Mouse (Mus musculus) erythroblast, embryonic 14.5 days (primary cell): ENCODE measurements around the gene Fbxl21. TPM values are rescaled to one million over a fixed set of nuclear protein-coding genes. Genes with fewer than 3 reads are reported as not detected.

Experiments used
- H3K27me3 ChIP-seq: 2 replicates; pipeline ENCODE4 v1.6.1; 2012; ENCODE audit warnings: inconsistent platforms; ENCODE audit not compliant: control insufficient read depth
- H3K36me3 ChIP-seq: 2 replicates; pipeline ENCODE4 v1.6.1; 2012; ENCODE audit warnings: mild to moderate bottlenecking, inconsistent platforms; ENCODE audit not compliant: control insufficient read depth
- H3K4me1 ChIP-seq: 2 replicates; pipeline ENCODE4 v1.6.1; 2012; ENCODE audit warnings: inconsistent platforms; ENCODE audit not compliant: control insufficient read depth
- H3K4me3 ChIP-seq: replicated peaks from 2 replicates; pipeline ENCODE3; 2012; ENCODE audit warnings: moderate library complexity, mild to moderate bottlenecking, inconsistent platforms
- H3K9me3 ChIP-seq: 2 replicates; pipeline ENCODE4 v1.6.1; 2012; ENCODE audit warnings: low read length, inconsistent platforms, mixed read lengths; ENCODE audit not compliant: control insufficient read depth
- GATA1 ChIP-seq: IDR thresholded peaks from 2 replicates; pipeline ENCODE4 v1.6.1; 2012; ENCODE audit warnings: low read length, inconsistent platforms, mixed read lengths
- TAL1 ChIP-seq: IDR thresholded peaks from 3 replicates; pipeline ENCODE4 v1.6.1; 2012; ENCODE audit warnings: low read length, inconsistent platforms, mixed read lengths
- polyA plus RNA-seq: library from polyadenylated mRNA; stranded (reverse); fragments of >175 nt; gene quantifications from 2 replicates; pipeline ENCODE4 v1.2.3, GENCODE M21; 2012

The Fbxl21 gene
- polyA plus RNA-seq, 1 experiment = not detected

DNA sequence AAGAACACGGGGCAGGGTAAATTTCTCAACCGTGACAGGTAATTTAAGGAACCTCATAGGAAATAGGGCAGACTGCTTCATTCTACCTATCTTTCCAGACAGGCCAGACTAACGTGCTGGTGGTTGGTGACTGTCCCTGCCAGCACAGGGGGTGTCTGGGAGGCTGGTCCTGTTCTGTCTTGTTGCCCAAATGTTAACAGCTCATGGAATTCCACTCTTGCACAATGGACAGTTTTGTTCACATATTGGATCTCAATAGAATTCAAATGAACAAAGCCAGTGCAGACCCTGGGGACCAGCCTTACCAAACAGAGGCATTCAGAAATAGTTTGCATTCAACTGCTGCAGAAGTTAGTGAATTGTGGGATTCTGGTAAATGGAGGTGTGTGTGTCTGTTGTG lies 22.7 kb downstream of the Fbxl21 start:
- no peaks in the 10 kb centered on the region for H3K27me3 ChIP-seq
- no peaks in the 10 kb centered on the region for H3K4me1 ChIP-seq
- TF ChIP-seq GATA1 = no peak
- TF ChIP-seq TAL1 = no peak
- no peak overlapping the region for H3K4me3 ChIP-seq
- no peaks in the 10 kb centered on the region; the same call in 1 of the 2 replicates for H3K36me3 ChIP-seq
- H3K9me3 ChIP-seq = no peaks in the 10 kb centered on the region

DNA sequence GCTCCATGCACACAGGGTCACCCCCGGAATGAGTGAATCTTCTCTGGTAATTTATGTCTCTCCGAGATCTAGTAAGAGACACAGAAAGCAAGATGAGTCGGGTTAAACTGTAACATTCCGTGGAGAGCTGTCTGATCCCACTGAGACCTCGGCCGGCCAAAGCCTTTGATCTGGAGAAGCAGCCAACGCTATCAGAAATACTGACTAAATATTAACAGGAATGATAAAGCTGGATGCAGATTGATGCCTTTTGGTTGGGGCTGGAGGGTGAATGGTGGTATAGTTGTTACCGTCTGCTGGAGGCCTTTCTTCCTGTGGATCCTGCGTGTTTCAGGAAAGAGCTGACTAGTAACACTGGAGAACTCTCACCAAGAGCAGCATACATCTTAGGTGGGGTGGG lies 26.1 kb downstream of the Fbxl21 start, which contains the start of gene Lect2:
Lect2 (minus strand) TSS at position 102 of the 400 bp plus-strand sequence.
- Histone ChIP-seq H3K4me1 (no peaks in the 10 kb centered on the region), H3K36me3 (no peaks in the 10 kb centered on the region), H3K4me3 (peak within 1 kb of the TSS; percentile 23), H3K27me3 (no peaks in the 10 kb centered on the region), H3K9me3 (no peaks in the 10 kb centered on the region)
- TF ChIP-seq TAL1 (no peak), GATA1 (no peak)

DNA sequence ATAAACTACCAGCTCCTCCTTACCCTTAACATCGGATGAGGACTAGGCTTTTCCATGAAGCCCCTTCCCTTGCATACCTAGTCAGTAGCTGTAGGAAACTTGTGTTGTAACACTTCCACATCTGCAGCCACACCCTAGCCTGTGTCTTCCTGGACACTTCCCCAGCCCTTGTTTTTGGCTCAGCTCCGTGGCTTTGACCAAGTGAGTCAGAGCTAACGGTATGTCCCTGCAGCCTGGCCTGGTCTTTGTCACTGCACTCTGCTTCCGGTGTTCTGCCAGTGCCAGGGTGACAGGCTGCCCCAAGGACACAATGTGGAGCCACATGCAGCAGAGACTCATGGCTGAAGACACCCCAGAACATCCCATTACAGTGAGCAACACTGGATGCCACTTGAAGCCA lies 27.1 kb downstream of the Fbxl21 start:
- H3K4me3 ChIP-seq = no peak overlapping the region
- no peaks in the 10 kb centered on the region for H3K36me3 ChIP-seq
- no peaks in the 10 kb centered on the region for H3K27me3 ChIP-seq
- TF ChIP-seq GATA1 (no peak), TAL1 (no peak)
- H3K9me3 ChIP-seq = no peaks in the 10 kb centered on the region
- H3K4me1 ChIP-seq = no peaks in the 10 kb centered on the region

DNA sequence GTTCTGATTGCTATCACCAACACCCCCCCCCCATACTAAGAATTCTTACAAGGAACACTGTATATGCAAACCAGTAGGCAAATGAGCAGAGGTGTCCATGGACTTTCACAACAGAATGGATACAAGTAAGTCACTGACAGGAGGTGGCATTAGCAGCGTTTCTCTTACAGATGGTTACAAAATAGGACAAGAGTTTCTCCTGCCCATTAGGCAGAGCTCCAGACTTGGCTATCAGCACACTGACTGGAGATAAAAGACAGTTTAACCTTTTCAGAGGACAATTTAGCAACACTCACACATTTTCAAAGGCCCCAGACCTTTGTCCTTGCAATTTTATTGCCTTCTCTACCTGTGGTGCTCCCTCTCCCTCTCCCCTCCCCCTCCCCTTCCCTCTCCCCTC lies 28.3 kb downstream of the Fbxl21 start:
- Histone ChIP-seq H3K4me3 (no peak overlapping the region), H3K9me3 (no peaks in the 10 kb centered on the region), H3K4me1 (no peaks in the 10 kb centered on the region), H3K27me3 (no peaks in the 10 kb centered on the region), H3K36me3 (no peaks in the 10 kb centered on the region)
- no peak for TF ChIP-seq GATA1
- no peak for TF ChIP-seq TAL1

DNA sequence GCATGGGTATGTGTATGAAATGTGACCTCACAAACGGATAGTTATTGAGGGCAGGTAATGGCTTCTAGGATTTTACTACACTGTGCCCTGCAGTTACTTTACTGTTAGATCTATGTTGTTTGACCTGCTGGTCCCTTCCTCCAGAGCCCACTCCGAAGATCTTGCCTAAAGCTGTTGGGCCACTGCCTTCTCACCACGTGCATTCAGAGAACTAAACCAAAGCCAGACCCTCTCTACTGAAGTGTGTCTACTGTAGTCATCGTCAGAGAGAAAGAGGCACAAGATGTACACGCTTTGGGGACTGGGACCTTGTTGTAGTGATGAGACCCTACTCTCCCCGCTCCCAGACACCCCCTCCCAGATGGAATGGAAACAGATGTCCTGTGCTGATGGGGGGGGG lies 29.4 kb downstream of the Fbxl21 start:
- Histone ChIP-seq H3K9me3 (no peaks in the 10 kb centered on the region), H3K4me3 (no peak overlapping the region), H3K27me3 (no peaks in the 10 kb centered on the region), H3K36me3 (no peaks in the 10 kb centered on the region), H3K4me1 (no peaks in the 10 kb centered on the region)
- TF ChIP-seq TAL1 (no peak), GATA1 (no peak)

DNA sequence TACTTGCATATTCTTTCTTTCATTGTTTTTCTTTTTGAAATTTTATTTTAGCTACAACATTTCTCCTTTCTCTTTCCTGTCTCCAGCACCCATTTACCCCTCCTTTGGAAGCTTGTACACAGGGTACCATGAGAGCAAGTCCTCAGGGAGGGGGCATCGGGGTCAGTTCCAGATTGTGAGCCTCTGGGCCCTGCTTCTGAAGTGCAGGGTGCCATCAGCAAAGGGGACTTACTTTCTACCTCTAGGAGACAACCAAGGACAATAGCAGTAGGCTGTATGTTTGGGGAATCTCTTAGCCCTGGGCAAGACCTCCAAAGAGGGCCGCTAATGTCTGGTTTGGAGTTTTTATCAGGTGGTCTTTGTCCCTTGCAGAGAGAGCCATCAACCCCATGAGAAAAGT lies 31.7 kb downstream of the Fbxl21 start:
- TF ChIP-seq TAL1 (no peak), GATA1 (no peak)
- Histone ChIP-seq H3K4me3 (no peak overlapping the region), H3K27me3 (no peaks in the 10 kb centered on the region), H3K36me3 (no peaks in the 10 kb centered on the region), H3K9me3 (no peaks in the 10 kb centered on the region), H3K4me1 (no peaks in the 10 kb centered on the region)

DNA sequence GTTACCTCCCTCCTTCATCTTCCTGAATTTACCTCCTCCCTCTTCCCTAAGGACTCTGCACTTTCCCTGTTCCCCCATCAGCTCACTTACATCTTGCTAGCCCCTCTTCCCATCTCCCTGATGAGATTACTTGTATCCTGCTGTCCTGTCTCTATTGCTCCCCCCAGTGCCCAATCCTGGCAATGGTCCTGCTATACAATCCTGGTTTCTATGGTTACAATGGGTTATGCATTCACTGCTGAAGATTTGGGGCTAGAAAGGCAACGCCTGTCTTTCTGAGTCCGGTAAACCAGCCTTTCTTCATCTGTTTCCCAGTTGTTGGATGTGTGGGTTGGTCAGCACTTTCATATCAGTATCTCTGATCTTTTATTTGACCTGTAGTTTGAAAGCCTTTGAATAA lies 32.1 kb downstream of the Fbxl21 start:
- H3K4me3 ChIP-seq = no peak overlapping the region
- H3K4me1 ChIP-seq = no peaks in the 10 kb centered on the region
- H3K9me3 ChIP-seq = no peaks in the 10 kb centered on the region
- no peaks in the 10 kb centered on the region for H3K27me3 ChIP-seq
- TF ChIP-seq GATA1 (no peak), TAL1 (no peak)
- no peaks in the 10 kb centered on the region for H3K36me3 ChIP-seq

DNA sequence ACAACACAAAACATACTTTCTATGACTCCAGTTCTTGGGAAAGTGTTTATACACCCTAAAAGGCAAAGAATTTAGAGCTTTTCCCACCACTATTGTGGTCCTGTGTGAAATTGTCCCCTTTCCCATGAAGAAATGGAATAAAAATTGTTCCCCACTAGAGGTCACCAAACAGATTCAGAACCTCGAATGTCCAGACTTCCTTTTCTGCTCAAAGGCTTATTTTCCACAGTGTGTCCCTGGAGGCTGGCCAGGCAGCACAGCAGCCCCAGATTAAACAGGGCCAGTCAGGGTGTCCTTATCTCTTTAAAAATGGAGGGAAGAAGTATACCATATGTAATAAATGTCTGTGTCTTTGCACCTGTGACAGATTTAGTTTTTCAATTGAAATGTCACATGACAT lies 33.7 kb downstream of the Fbxl21 start:
- TF ChIP-seq GATA1 (no peak), TAL1 (no peak)
- Histone ChIP-seq H3K9me3 (no peaks in the 10 kb centered on the region), H3K4me1 (no peaks in the 10 kb centered on the region), H3K4me3 (no peak overlapping the region), H3K27me3 (no peaks in the 10 kb centered on the region), H3K36me3 (no peaks in the 10 kb centered on the region)

DNA sequence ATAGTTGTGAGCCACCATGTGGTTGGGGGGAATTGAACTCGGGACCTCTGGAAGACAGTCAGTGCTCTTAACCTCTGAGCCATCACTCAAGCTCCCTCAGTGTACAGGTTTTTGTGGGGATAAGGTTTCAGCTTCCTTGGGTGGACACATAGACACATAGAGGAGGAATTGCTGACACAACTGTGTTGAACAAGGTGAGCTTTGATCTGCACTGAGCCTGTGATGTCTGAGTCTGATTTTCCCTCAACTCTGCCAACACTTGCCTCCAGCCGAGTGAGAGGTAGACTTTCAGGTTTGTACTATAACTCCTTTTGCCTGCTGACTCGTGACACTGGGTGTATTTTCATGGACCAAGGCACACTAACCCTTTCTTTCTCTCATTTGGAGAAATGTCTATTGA lies 34.4 kb downstream of the Fbxl21 start:
- no peaks in the 10 kb centered on the region for H3K4me1 ChIP-seq
- no peaks in the 10 kb centered on the region for H3K36me3 ChIP-seq
- H3K27me3 ChIP-seq = no peaks in the 10 kb centered on the region
- H3K4me3 ChIP-seq = no peak overlapping the region
- TF ChIP-seq TAL1 = no peak
- no peak for TF ChIP-seq GATA1
- H3K9me3 ChIP-seq = no peaks in the 10 kb centered on the region

DNA sequence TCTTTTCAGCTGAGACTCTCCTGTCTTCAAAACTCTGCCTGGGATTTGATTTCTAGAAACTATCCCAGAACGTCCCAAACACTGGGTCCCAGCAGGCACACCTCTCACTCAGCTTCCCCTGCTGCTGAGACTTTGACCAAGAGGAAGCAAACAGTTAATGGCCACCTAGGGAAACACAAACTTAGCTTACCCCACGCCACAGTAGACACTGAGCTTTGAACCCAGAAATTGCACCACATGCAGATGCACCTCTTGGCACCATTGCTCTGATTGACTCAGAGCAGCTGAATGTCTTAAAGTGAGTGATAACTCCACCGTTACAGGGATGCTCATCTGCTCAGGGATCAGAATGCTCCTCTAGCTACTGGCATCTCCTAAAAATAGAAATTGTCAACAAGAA lies 36.5 kb downstream of the Fbxl21 start:
- TF ChIP-seq GATA1 = no peak
- TF ChIP-seq TAL1 = no peak
- no peaks in the 10 kb centered on the region for H3K9me3 ChIP-seq

More for the DNA sequence above, 36.5 kb downstream of the Fbxl21 start:
- Histone ChIP-seq H3K27me3 (no peaks in the 10 kb centered on the region), H3K36me3 (no peaks in the 10 kb centered on the region), H3K4me3 (no peak overlapping the region), H3K4me1 (no peaks in the 10 kb centered on the region)
